Mouse (Mus musculus) cerebellum, adult 2 months (tissue): ENCODE measurements around the gene Tnfaip1.

ENCODE experiments used
- CTCF ChIP-seq: fragments of 200-500 bp; IDR thresholded peaks from 2 replicates; pipeline ENCODE4 v1.5.1; 2011; ENCODE audit warnings: low read depth, mild to moderate bottlenecking, control low read depth, low read length, moderate library complexity, borderline replicate concordance; ENCODE audit not compliant: insufficient read depth
- POLR2A ChIP-seq: fragments of 200-500 bp; IDR thresholded peaks from 2 replicates; pipeline ENCODE4 v1.6.1; 2011; ENCODE audit warnings: low read length, control low read depth, borderline replicate concordance; ENCODE audit not compliant: insufficient read depth

DNA sequence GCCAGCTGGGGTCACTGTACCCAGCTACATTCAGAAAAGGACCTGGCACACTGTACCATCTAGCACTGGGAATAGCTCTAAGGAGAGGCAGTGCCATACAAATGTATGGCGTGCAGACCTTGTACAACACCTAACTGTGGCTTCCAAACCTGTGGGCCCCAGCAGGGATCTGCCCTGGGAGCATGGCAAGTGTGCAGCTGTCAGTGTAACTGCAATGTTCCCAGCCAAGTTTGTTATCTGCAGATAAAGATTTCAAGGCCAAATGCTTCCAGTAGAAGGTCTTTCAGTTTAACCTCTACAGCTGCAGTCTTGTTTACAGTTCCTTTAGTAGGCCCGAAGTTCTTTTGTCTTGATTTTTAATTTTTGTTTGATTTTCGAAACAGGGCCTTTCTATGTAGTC, 19.5 kb upstream of the Tnfaip1 start:
- no peak for TF ChIP-seq POLR2A
- TF ChIP-seq CTCF, result no peak
